Mouse (Mus musculus): ENCODE data around the gene Gm3402.
"Not testable (repeated sequence)": the region's sequence is repeated elsewhere in the genome, so short reads cannot be mapped to it uniquely, and the experiment has no call there.

Gm3402 gene

GRCm38 (mm10) chr5:146513823-146514222, at the start of gene Gm3402:
Gene Gm3402 (plus strand): TSS chr5:146514123.
- DNase-seq (ENCODE audit: low spot score): not testable (repeated sequence)

GRCm38 (mm10) chr5:146466663-146467062, 47.3 kb upstream of the Gm3402 start:
- DNase-seq (ENCODE audit: low spot score): no peak

- DNase-seq (ENCODE audit: low spot score): no peak
Measured at GRCm38 (mm10) chr5:146468311-146468710, 45.6 kb upstream of the Gm3402 start.

GRCm38 (mm10) chr5:146470821-146471220, 43.1 kb upstream of the Gm3402 start:
- DNase-seq (ENCODE audit: low spot score): no peak

DNA sequence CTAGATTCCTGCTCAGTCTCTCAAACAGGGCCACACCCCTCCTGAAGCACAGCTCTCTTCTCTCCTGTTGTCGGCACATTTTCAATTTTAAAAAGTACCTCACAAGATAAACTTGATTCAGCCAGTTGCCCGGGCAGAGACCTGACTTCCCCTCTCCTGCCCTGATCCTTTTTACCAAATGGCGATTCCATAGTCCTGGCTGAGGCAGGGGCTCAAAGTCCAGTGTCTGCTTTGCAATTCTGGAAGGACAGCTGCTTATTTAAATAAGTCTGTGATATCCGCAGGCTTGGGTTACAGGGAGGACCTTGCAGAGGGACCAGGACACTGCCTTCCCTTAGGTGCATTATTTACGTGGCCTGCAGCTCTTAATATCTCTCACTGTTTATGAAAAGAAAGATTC, 42.6 kb upstream of the Gm3402 start:
- DNase-seq (ENCODE audit: low spot score): no peak

DNA sequence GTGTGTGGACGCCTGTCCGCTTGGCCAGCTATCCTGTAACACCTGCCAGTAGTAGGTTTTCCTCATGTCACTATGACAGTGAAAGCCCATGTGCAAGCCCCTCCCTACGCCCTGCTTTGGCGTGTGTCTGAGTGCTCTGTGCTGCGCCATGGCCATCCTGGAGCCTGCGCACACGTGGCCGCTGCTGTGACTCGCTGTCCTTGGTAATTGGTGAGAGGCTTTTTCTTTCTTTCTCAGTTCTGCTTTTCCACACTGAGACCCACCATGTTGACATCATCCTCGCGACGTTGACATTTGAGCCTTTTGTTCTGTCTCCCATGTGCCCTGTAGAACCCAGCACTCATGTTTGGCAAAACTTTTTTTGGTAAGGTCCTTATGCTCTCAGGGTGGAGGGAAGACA, 42.1 kb upstream of the Gm3402 start:
- no peak for DNase-seq (ENCODE audit: low spot score)

- not testable (repeated sequence) for DNase-seq (ENCODE audit: low spot score)
Measured at GRCm38 (mm10) chr5:146479564-146479963, 34.4 kb upstream of the Gm3402 start.

DNA sequence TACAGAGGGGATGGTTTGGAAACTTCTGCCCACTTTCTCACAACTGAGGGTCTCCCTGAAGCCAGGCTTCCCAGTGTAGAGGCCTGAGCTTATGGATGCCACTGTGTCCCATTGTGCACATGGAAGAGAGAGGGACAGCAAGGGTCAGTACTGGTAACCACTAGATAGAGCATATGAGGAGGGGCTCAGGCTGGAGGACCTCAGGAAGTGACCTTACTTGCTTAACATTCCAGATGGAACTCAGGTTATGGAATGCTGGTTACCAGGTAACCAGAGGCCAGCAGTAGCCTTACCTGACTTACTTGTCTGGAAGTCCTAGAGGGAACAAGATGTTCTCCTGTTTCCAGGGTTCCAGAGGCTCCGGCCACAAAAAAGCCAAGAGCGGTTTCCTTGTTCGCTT, 32.3 kb upstream of the Gm3402 start, which contains the start of gene Gm6408:
Gene Gm6408, plus strand, starts transcription at position 301 of the 400 bp plus-strand sequence.
- DNase-seq (ENCODE audit: low spot score): not testable (repeated sequence)

- not testable (repeated sequence) for DNase-seq (ENCODE audit: low spot score)
Measured at GRCm38 (mm10) chr5:146488959-146489358, 25.0 kb upstream of the Gm3402 start.

DNA sequence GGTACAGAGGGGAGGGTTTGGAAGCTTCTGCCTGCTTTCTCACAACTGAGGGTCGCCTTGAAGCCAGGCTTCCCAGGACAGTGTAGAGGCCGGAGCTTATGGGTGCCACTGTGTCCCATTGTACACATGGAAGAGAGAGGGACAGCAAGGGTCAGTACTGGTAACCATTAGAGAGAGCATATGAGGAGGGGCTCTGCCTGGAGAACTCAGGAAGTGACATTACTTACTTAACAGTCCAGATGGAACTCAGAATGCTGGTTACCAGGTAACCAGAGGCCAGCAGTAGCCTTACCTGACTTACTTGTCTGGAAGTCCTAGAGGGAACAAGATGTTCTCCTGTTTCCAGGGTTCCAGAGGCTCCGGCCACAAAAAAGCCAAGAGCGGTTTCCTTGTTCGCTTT, 22.9 kb upstream of the Gm3402 start, which contains the start of gene Gm6370:
Gene Gm6370, plus strand, starts transcription at position 301 of the 400 bp plus-strand sequence.
- DNase-seq (ENCODE audit: low spot score): not testable (repeated sequence)

- not testable (repeated sequence) for DNase-seq (ENCODE audit: low spot score)
Measured at GRCm38 (mm10) chr5:146502099-146502498, 11.8 kb upstream of the Gm3402 start, which contains the start of gene 4930449I24Rik. Gene 4930449I24Rik (plus strand): TSS chr5:146502399.

GRCm38 (mm10) chr5:146525501-146525900, 11.6 kb downstream of the Gm3402 start, which contains the start of gene Gm3404:
Gene Gm3404 (plus strand): TSS chr5:146525801.
- not testable (repeated sequence) for DNase-seq (ENCODE audit: low spot score)

DNA sequence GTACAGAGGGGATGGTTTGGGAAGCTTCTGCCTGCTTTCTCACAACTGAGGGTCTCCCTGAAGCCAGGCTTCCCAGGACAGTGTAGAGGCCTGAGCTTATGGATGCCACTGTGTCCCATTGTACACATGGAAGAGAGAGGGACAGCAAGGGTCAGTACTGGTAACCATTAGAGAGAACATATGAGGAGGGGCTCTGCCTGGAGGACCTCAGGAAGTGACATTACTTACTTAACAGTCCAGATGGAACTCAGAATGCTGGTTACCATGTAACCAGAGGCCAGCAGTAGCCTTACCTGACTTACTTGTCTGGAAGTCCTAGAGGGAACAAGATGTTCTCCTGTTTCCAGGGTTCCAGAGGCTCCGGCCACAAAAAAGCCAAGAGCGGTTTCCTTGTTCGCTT, 23.4 kb downstream of the Gm3402 start, which contains the start of gene Gm3409:
Gene Gm3409, plus strand, starts transcription at position 301 of the 400 bp plus-strand sequence.
- DNase-seq (ENCODE audit: low spot score): not testable (repeated sequence)

- DNase-seq (ENCODE audit: low spot score): not testable (repeated sequence)
Measured at GRCm38 (mm10) chr5:146555836-146556235, 41.9 kb downstream of the Gm3402 start, which contains the start of gene Gm3415. Gene Gm3415 (plus strand): TSS chr5:146556136.

DNA sequence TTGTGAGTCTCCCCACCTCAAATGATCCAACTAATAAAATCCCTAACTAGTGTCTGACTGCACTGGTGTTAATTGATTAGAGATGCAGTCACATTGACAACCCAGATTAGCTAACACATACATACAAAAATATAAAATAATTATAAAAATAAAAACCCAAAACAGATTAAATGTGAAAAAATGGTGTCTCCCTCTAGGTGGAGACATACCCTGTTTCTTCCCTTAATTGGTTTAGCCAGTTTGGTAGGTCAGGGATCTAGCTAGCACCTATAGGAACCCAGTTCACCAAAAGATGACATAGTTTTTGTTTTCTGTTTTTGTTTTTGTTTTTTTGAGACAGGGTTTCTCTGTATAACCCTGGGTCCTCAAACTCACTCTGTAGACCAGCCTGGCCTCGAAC, 50.3 kb downstream of the Gm3402 start:
- no peak for DNase-seq (ENCODE audit: low spot score)

Data from embryo, embryonic 10 days (tissue).